Mouse (Mus musculus): ENCODE data around the gene Arhgap44. TPM values are rescaled to one million over a fixed set of nuclear protein-coding genes. Genes with fewer than 3 reads are reported as not detected.

Arhgap44 gene
- total and polyA plus RNA-seq, 3 experiments, result 0.11 TPM; not detected in 2

DNA sequence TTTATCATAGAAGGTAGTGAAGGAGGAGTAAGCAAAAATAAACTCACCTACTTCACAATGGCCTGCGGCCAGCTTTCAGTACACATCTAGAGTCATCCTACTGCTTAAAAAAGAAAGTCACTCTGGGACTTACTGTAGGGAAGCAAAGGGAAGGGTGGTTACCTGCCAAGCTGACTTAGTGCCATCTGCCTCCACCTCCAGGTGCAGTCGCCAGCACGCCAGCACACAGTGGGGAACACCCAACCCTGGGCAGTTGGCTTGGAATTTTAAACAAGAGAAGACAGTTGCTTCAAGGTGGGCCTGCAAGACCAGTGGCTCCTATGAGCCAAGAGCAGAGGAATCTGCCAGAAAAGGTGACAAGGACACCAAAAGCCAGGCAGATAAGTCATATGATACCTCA, 58.7 kb downstream of the Arhgap44 start:
- no peak for DNase-seq (ENCODE audit: low spot score)
- H3K9me3 ChIP-seq (replicated peaks), result no peaks in the 10 kb centered on the region
- H3K27me3 ChIP-seq (ENCODE audit: insufficient read depth, low read length), result no peaks in the 10 kb centered on the region
- no peak overlapping the region for H3K4me3 ChIP-seq (ENCODE audit: low read depth, low read length)
- no peaks in the 10 kb centered on the region for H3K36me3 ChIP-seq (replicated peaks)
- no peak for ATAC-seq (ENCODE audit: extremely low read depth, insufficient number of reproducible peaks, low FRiP score, poor library complexity, severe bottlenecking)
- TF ChIP-seq CTCF (IDR thresholded peaks at IDR 0.05; ENCODE audit: low read depth, low read length) (no peak), TAL1 (conservative IDR thresholded peaks at IDR 0.05; ENCODE audit: low read depth, low read length) (no peak), GATA2 (IDR thresholded peaks at IDR 0.05; ENCODE audit: borderline replicate concordance, low read depth, low read length) (no peak), GATA1 (IDR thresholded peaks at IDR 0.05; ENCODE audit: borderline replicate concordance, low read length) (no peak), POLR2AphosphoS5 (IDR thresholded peaks at IDR 0.05; ENCODE audit: insufficient replicate concordance, low read depth, low read length) (no peak)
- H3K4me1 ChIP-seq (ENCODE audit: insufficient read depth, low read depth, low read length), result no peaks in the 10 kb centered on the region

DNA sequence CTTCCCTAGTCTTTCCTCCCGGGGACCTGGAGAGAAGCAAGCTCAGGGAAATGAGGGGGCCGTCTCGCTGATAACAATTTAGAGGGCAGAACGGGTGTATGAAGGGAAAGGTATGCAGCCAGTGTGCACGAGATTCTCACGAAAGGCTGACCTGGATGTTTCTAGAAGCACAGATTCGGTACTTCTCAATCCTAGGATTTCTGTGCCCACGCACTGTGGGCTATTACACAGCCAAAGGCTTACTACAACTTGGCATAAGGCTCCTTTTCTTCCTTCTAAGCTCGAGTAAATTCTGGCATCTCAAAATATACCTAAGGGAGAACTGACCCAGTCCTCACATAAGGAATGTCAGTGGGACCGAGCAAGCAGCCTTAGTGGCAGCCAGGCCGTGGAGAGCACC, 61.6 kb downstream of the Arhgap44 start:
- no peak for ATAC-seq (ENCODE audit: extremely low read depth, insufficient number of reproducible peaks, low FRiP score, poor library complexity, severe bottlenecking)
- H3K9me3 ChIP-seq (replicated peaks), result no peaks in the 10 kb centered on the region
- H3K4me3 ChIP-seq (ENCODE audit: low read depth, low read length), result no peak overlapping the region
- H3K4me1 ChIP-seq (ENCODE audit: insufficient read depth, low read depth, low read length), result no peaks in the 10 kb centered on the region
- TF ChIP-seq POLR2AphosphoS5 (IDR thresholded peaks at IDR 0.05; ENCODE audit: insufficient replicate concordance, low read depth, low read length), result no peak
- TF ChIP-seq GATA1 (IDR thresholded peaks at IDR 0.05; ENCODE audit: borderline replicate concordance, low read length), result no peak
- TF ChIP-seq GATA2 (IDR thresholded peaks at IDR 0.05; ENCODE audit: borderline replicate concordance, low read depth, low read length), result no peak
- TF ChIP-seq CTCF (IDR thresholded peaks at IDR 0.05; ENCODE audit: low read depth, low read length), result no peak
- TF ChIP-seq TAL1 (conservative IDR thresholded peaks at IDR 0.05; ENCODE audit: low read depth, low read length), result no peak
- H3K27me3 ChIP-seq (ENCODE audit: insufficient read depth, low read length), result no peaks in the 10 kb centered on the region
- DNase-seq (ENCODE audit: low spot score), result no peak
- H3K36me3 ChIP-seq (replicated peaks), result no peaks in the 10 kb centered on the region

DNA sequence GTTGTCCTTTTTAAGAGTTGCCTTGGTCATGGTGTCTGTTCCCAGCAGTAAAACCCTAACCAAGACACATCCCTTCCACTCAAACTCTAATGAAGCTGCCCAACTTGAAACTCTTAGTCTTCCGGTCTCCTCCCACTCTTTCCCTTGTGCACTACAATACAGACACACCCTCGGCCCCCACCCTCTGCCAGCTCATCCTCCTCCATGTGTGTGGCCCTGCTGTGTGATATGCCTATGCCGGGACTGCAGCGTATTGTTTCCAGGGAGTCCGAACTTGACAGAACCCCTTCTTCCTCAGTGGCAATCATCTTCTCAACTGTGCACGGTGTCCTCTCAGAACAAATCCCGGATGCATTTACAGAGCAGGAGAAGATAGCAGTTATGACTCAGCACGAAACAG, 62.7 kb downstream of the Arhgap44 start:
- no peak overlapping the region for H3K4me3 ChIP-seq (ENCODE audit: low read depth, low read length)
- TF ChIP-seq GATA2 (IDR thresholded peaks at IDR 0.05; ENCODE audit: borderline replicate concordance, low read depth, low read length) (no peak), GATA1 (IDR thresholded peaks at IDR 0.05; ENCODE audit: borderline replicate concordance, low read length) (no peak), POLR2AphosphoS5 (IDR thresholded peaks at IDR 0.05; ENCODE audit: insufficient replicate concordance, low read depth, low read length) (no peak), CTCF (IDR thresholded peaks at IDR 0.05; ENCODE audit: low read depth, low read length) (no peak), TAL1 (conservative IDR thresholded peaks at IDR 0.05; ENCODE audit: low read depth, low read length) (no peak)

DNA sequence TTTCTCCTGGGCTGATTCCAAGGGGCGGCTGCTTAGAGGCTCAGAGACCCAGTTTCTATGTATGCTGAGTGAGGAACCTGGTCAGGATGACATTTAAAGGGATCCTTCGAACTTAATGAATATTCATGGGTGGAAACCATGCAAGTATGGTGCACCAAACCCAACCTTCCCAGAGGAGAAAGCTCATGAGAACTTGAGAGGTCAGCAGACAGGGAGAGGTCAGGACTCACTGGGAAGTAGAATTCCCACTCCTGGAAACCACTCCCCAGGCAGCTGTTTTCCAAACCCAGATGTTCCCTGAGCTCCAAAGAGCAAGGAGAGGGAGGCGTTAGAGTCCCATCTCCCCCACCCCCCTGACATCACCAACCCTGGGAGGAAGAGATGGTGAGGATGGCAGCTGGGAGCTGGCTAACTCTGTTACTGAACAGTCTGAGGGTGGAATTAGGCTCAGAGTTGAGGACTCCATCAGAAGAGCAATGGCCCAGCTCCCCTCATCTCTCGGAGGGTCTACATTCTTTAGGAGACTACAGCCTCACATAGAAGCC, 65.2 kb downstream of the Arhgap44 start:
- DNase-seq (ENCODE audit: low spot score) (no peak), ATAC-seq (ENCODE audit: extremely low read depth, insufficient number of reproducible peaks, low FRiP score, poor library complexity, severe bottlenecking) (no peak)
- TF ChIP-seq GATA2 (IDR thresholded peaks at IDR 0.05; ENCODE audit: borderline replicate concordance, low read depth, low read length), result no peak
- TF ChIP-seq TAL1 (conservative IDR thresholded peaks at IDR 0.05; ENCODE audit: low read depth, low read length), result no peak
- TF ChIP-seq GATA1 (IDR thresholded peaks at IDR 0.05; ENCODE audit: borderline replicate concordance, low read length), result no peak
- no peak for TF ChIP-seq POLR2AphosphoS5 (IDR thresholded peaks at IDR 0.05; ENCODE audit: insufficient replicate concordance, low read depth, low read length)
- TF ChIP-seq CTCF (IDR thresholded peaks at IDR 0.05; ENCODE audit: low read depth, low read length), result no peak
- Histone ChIP-seq H3K4me1 (ENCODE audit: insufficient read depth, low read depth, low read length) (no peaks in the 10 kb centered on the region), H3K27me3 (ENCODE audit: insufficient read depth, low read length) (no peaks in the 10 kb centered on the region), H3K9me3 (replicated peaks) (no peaks in the 10 kb centered on the region), H3K4me3 (ENCODE audit: low read depth, low read length) (no peak overlapping the region), H3K36me3 (replicated peaks) (no peaks in the 10 kb centered on the region)

More for the DNA sequence above, 62.7 kb downstream of the Arhgap44 start:
- Histone ChIP-seq H3K27me3 (ENCODE audit: insufficient read depth, low read length) (no peaks in the 10 kb centered on the region), H3K36me3 (replicated peaks) (no peaks in the 10 kb centered on the region), H3K4me1 (ENCODE audit: insufficient read depth, low read depth, low read length) (no peaks in the 10 kb centered on the region), H3K9me3 (replicated peaks) (no peaks in the 10 kb centered on the region)
- no peak for DNase-seq (ENCODE audit: low spot score)
- no peak for ATAC-seq (ENCODE audit: extremely low read depth, insufficient number of reproducible peaks, low FRiP score, poor library complexity, severe bottlenecking)

DNA sequence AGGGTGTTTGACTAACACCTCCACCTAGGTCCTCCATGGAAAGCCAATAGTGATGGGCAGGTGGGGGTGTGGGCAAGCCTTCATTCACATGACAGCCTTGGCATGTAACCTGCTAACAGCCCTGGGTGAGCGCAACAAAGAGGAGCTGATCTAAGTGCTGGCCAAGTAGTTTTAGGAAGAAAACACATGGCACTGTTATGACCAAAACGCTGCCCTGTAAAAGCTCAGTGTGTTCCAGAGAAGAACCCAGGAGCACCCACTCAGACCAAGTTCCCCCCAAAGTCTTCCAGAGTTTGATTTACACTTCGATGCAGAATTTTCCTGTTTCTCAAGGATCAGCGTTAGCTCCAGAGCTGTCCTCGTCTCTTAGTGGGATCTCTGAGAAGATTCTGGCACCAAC, 65.9 kb downstream of the Arhgap44 start:
- Histone ChIP-seq H3K36me3 (replicated peaks) (no peaks in the 10 kb centered on the region), H3K4me1 (ENCODE audit: insufficient read depth, low read depth, low read length) (no peaks in the 10 kb centered on the region), H3K4me3 (ENCODE audit: low read depth, low read length) (no peak overlapping the region), H3K27me3 (ENCODE audit: insufficient read depth, low read length) (no peaks in the 10 kb centered on the region), H3K9me3 (replicated peaks) (no peaks in the 10 kb centered on the region)
- ATAC-seq (ENCODE audit: extremely low read depth, insufficient number of reproducible peaks, low FRiP score, poor library complexity, severe bottlenecking), result no peak
- no peak for DNase-seq (ENCODE audit: low spot score)
- TF ChIP-seq GATA1 (IDR thresholded peaks at IDR 0.05; ENCODE audit: borderline replicate concordance, low read length) (no peak), CTCF (IDR thresholded peaks at IDR 0.05; ENCODE audit: low read depth, low read length) (no peak), POLR2AphosphoS5 (IDR thresholded peaks at IDR 0.05; ENCODE audit: insufficient replicate concordance, low read depth, low read length) (no peak), TAL1 (conservative IDR thresholded peaks at IDR 0.05; ENCODE audit: low read depth, low read length) (no peak), GATA2 (IDR thresholded peaks at IDR 0.05; ENCODE audit: borderline replicate concordance, low read depth, low read length) (no peak)

DNA sequence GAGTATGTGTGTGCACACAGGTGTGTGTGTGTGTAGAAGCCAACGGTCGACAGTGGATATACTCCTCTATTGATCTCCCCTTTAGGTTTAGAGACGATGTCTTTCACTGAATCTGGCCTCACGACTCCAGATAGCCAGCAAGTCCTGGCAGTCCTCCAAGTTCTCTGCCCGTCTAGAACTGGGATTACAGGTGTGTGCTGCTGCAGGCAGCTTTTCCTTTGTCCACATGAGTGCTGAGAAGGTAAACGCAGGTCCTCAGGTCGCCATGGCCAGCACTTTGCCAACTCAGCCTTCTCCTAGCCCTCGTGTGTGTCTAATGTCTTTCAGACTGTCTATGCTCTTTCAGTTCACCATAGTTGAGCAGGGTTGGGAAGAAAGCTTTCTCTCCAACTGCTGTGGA, 69.9 kb downstream of the Arhgap44 start:
- no peaks in the 10 kb centered on the region for H3K36me3 ChIP-seq (replicated peaks)
- H3K9me3 ChIP-seq (replicated peaks), result no peaks in the 10 kb centered on the region
- H3K27me3 ChIP-seq (ENCODE audit: insufficient read depth, low read length), result no peaks in the 10 kb centered on the region; the same call in 1 of the 2 replicates
- ATAC-seq (ENCODE audit: extremely low read depth, insufficient number of reproducible peaks, low FRiP score, poor library complexity, severe bottlenecking) (no peak), DNase-seq (ENCODE audit: low spot score) (no peak)
- TF ChIP-seq POLR2AphosphoS5 (IDR thresholded peaks at IDR 0.05; ENCODE audit: insufficient replicate concordance, low read depth, low read length) (no peak), CTCF (IDR thresholded peaks at IDR 0.05; ENCODE audit: low read depth, low read length) (no peak), GATA2 (IDR thresholded peaks at IDR 0.05; ENCODE audit: borderline replicate concordance, low read depth, low read length) (no peak), GATA1 (IDR thresholded peaks at IDR 0.05; ENCODE audit: borderline replicate concordance, low read length) (no peak), TAL1 (conservative IDR thresholded peaks at IDR 0.05; ENCODE audit: low read depth, low read length) (no peak)
- H3K4me3 ChIP-seq (ENCODE audit: low read depth, low read length), result no peak overlapping the region
- H3K4me1 ChIP-seq (ENCODE audit: insufficient read depth, low read depth, low read length), result no peaks in the 10 kb centered on the region

Data from G1E (cell line).